Mouse (Mus musculus): ENCODE data around the gene Nr4a1.
A peak's percentile ranks its signal among the peaks of the same experiment; 100 is the strongest.

The Nr4a1 gene

GRCm38 (mm10) chr15:101233183-101233582 is 20.9 kb upstream of the Nr4a1 start:
- DNase-seq (ENCODE audit: low spot score) = no peak

GRCm38 (mm10) chr15:101233641-101234275 is 20.3 kb upstream of the Nr4a1 start:
- no peak for DNase-seq (ENCODE audit: low spot score)

- DNase-seq (ENCODE audit: low spot score) = no peak
Observed at GRCm38 (mm10) chr15:101234611-101235341, 19.3 kb upstream of the Nr4a1 start.

GRCm38 (mm10) chr15:101235342-101235698 is 18.7 kb upstream of the Nr4a1 start:
- DNase-seq (ENCODE audit: low spot score) = no peak

GRCm38 (mm10) chr15:101235728-101236327 is 18.2 kb upstream of the Nr4a1 start:
- no peak for DNase-seq (ENCODE audit: low spot score)

- no peak for DNase-seq (ENCODE audit: low spot score)
Observed at GRCm38 (mm10) chr15:101236878-101237277, 17.2 kb upstream of the Nr4a1 start.

GRCm38 (mm10) chr15:101238885-101239511 is 15.1 kb upstream of the Nr4a1 start:
- DNase-seq (ENCODE audit: low spot score) = no peak

- no peak for DNase-seq (ENCODE audit: low spot score)
Observed at GRCm38 (mm10) chr15:101239821-101240220, 14.2 kb upstream of the Nr4a1 start.

GRCm38 (mm10) chr15:101240799-101241204 is 13.3 kb upstream of the Nr4a1 start:
- DNase-seq (ENCODE audit: low spot score) = peak; percentile 72

- DNase-seq (ENCODE audit: low spot score) = no peak
Observed at GRCm38 (mm10) chr15:101241236-101241635, 12.8 kb upstream of the Nr4a1 start.

- no peak for DNase-seq (ENCODE audit: low spot score)
Observed at GRCm38 (mm10) chr15:101241853-101242252, 12.2 kb upstream of the Nr4a1 start.

GRCm38 (mm10) chr15:101242645-101243044 is 11.4 kb upstream of the Nr4a1 start:
- no peak for DNase-seq (ENCODE audit: low spot score)

- DNase-seq (ENCODE audit: low spot score) = no peak
Observed at GRCm38 (mm10) chr15:101244012-101244411, 10.1 kb upstream of the Nr4a1 start.

GRCm38 (mm10) chr15:101246231-101247154 is 7.6 kb upstream of the Nr4a1 start:
- DNase-seq (ENCODE audit: low spot score) = peak; percentile 97

GRCm38 (mm10) chr15:101247155-101247498 is 6.9 kb upstream of the Nr4a1 start:
- DNase-seq (ENCODE audit: low spot score) = no peak

GRCm38 (mm10) chr15:101248029-101248710 is 5.9 kb upstream of the Nr4a1 start:
- DNase-seq (ENCODE audit: low spot score) = no peak

GRCm38 (mm10) chr15:101250220-101250800 is 3.8 kb upstream of the Nr4a1 start:
- DNase-seq (ENCODE audit: low spot score) = no peak

GRCm38 (mm10) chr15:101251930-101252329 is 2.1 kb upstream of the Nr4a1 start:
- no peak for DNase-seq (ENCODE audit: low spot score)

GRCm38 (mm10) chr15:101252614-101253013 is 1.5 kb upstream of the Nr4a1 start:
- no peak for DNase-seq (ENCODE audit: low spot score)

- no peak for DNase-seq (ENCODE audit: low spot score)
Observed at GRCm38 (mm10) chr15:101253563-101253885, 545 bp upstream of the Nr4a1 start.

- no peak for DNase-seq (ENCODE audit: low spot score)
Observed at GRCm38 (mm10) chr15:101255842-101256462, 1.9 kb downstream of the Nr4a1 start.

Measured in testis, postnatal 14 days (tissue).